ENCODE assay signal across 11 mouse cellular contexts in the genomic region with DNA sequence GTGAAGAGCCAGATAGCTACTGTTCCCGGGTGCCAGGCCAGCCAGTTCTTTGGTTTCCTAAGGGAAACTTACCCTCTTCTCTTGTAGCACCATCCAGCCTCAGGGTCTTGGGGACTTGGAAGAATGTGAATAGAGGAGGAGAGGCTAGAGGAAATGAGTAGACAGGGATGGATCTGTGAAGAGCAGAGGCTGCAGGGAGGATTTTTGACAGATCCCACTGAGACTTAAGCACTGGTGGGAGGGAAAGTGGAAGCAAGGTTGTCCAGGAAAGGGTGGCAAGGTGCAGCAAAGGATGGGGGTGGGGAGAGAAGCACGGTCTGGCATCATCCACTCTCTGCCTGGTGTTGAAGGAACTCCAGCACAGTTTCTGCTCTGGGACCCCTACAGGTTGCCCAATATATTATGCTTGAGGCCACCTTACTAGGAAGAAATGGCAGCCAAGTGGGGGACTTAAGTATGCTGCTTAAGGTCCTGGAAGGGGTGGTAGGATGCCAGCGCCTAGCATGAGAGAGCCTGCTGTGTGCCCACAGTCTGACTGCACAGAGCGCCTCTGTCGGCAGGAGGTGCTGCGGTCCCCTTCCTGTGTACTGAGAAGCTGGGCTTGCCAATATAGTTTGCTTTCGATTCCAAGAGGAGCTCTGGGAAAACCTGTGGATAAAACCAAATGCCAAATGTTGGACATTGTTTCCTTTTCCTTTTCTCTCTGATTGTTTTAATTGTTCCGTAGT. TPM values are rescaled to one million over a fixed set of nuclear protein-coding genes. Genes with fewer than 3 reads are reported as not detected.
A peak's percentile ranks its signal among the peaks of the same experiment; 100 is the strongest.
DNase-seq lines count a peak whose midpoint lies in the region; ATAC-seq and TF ChIP-seq lines count a peak whose summit lies in the region.
"Had no signal": no experiment of that assay in that cellular context is flagged by ENCODE, and none has a peak within 500 bp of the region (broad histone marks: within the 10 kb centered on the region; RNA-seq: fewer than 3 reads in every experiment).

No protein-coding gene starts in this region.

- ATAC-seq in forebrain, embryonic 14.5 days: no peak
- ATAC-seq in forebrain, embryonic 11.5 days (replicated peaks; ENCODE audit: low FRiP score): no peak
- ATAC-seq: midbrain, embryonic 13.5 days had no signal

- peaks cover 41% of the 10 kb centered on the region for H3K36me3 ChIP-seq in forebrain, embryonic 14.5 days (ENCODE audit: control insufficient read depth, insufficient read depth, low read length)
- peaks cover 10% of the 10 kb centered on the region; the same call in 1 of the 2 replicates for H3K36me3 ChIP-seq in forebrain, embryonic 11.5 days (ENCODE audit: control insufficient read depth, insufficient read depth, low read length)

- no peak for TF ChIP-seq POLR2A in lung, adult 2 months (IDR thresholded peaks at IDR 0.05; ENCODE audit: borderline replicate concordance, extremely low read depth, low read depth, low read length)
- no peak for TF ChIP-seq POLR2A in cortical plate, adult 2 months (IDR thresholded peaks at IDR 0.05; ENCODE audit: extremely low read depth, insufficient read depth, low read length)

- 80% methylated on average over 8 of the region's 8 CpGs for WGBS in forebrain, embryonic 14.5 days
- 83% methylated on average over 8 of the region's 8 CpGs for WGBS in forebrain, embryonic 11.5 days
- 70% methylated on average over 8 of the region's 8 CpGs for WGBS in lung, adult 2 months

- no peak overlapping the region for H3K27ac ChIP-seq in forebrain, embryonic 14.5 days (ENCODE audit: low read depth, low read length)
- no peak overlapping the region for H3K27ac ChIP-seq in forebrain, embryonic 11.5 days (ENCODE audit: low read depth, low read length)
- H3K27ac ChIP-seq in cortical plate, adult 2 months (ENCODE audit: insufficient read depth, low read length): 0 out of 2 replicates have a peak overlapping the region, but pooled peaks have one; percentile 60
- H3K27ac ChIP-seq: heart, embryonic 13.5 days; midbrain, embryonic 13.5 days; stomach, embryonic 15.5 days had no signal

- TF ChIP-seq CTCF in lung, adult 2 months (IDR thresholded peaks at IDR 0.05; ENCODE audit: insufficient read depth, low read length): peak; percentile 45; the same call in 1 of the 2 replicates
- TF ChIP-seq CTCF in cortical plate, adult 2 months (IDR thresholded peaks at IDR 0.05; ENCODE audit: extremely low read depth, insufficient read depth, low read length): peak; percentile 40

- H3K27me3 ChIP-seq in forebrain, embryonic 14.5 days (replicated peaks; ENCODE audit: control insufficient read depth, insufficient read depth, low read length): no peaks in the 10 kb centered on the region
- no peaks in the 10 kb centered on the region for H3K27me3 ChIP-seq in forebrain, embryonic 11.5 days (ENCODE audit: control insufficient read depth, insufficient read depth, low read length)
- H3K27me3 ChIP-seq: heart, embryonic 13.5 days; midbrain, embryonic 13.5 days; stomach, embryonic 15.5 days had no signal

- H3K4me2 ChIP-seq in forebrain, embryonic 14.5 days (ENCODE audit: low read length): no peak overlapping the region
- H3K4me2 ChIP-seq in forebrain, embryonic 11.5 days (ENCODE audit: low read depth, low read length, severe bottlenecking): no peak overlapping the region
- H3K4me2 ChIP-seq: heart, embryonic 13.5 days; midbrain, embryonic 13.5 days; stomach, embryonic 15.5 days had no signal

- no peak overlapping the region for H3K9ac ChIP-seq in forebrain, embryonic 14.5 days (ENCODE audit: low read length)
- no peak overlapping the region for H3K9ac ChIP-seq in forebrain, embryonic 11.5 days (ENCODE audit: low read length)
- H3K9ac ChIP-seq: heart, embryonic 13.5 days; midbrain, embryonic 13.5 days; stomach, embryonic 15.5 days had no signal

- H3K9me3 ChIP-seq in forebrain, embryonic 14.5 days (replicated peaks; ENCODE audit: control insufficient read depth, low read length): no peaks in the 10 kb centered on the region
- H3K9me3 ChIP-seq in forebrain, embryonic 11.5 days (ENCODE audit: control insufficient read depth, low read length): no peaks in the 10 kb centered on the region
- H3K9me3 ChIP-seq: heart, embryonic 13.5 days; midbrain, embryonic 13.5 days; stomach, embryonic 15.5 days had no signal

- peak; percentile 23 for DNase-seq in forebrain, embryonic 14.5 days (ENCODE audit: low spot score)
- DNase-seq in forebrain, embryonic 11.5 days (ENCODE audit: low spot score): no peak
- no peak for DNase-seq in lung, adult 2 months
- DNase-seq in lung, postnatal 14 days: no peak
- DNase-seq in lung, postnatal 25 days (ENCODE audit: low spot score): peak; percentile 10
- DNase-seq in ovary, adult 18-20 months (ENCODE audit: low spot score): no peak
- DNase-seq in MN1 (ENCODE audit: low spot score): no peak

- no peak overlapping the region for H3K4me3 ChIP-seq in forebrain, embryonic 14.5 days (ENCODE audit: low read depth, low read length)
- H3K4me3 ChIP-seq in forebrain, embryonic 11.5 days (ENCODE audit: low read depth, low read length): no peak overlapping the region
- no peak overlapping the region for H3K4me3 ChIP-seq in lung, adult 2 months (replicated peaks; ENCODE audit: extremely low read depth, low read depth, low read length)
- no peak overlapping the region for H3K4me3 ChIP-seq in cortical plate, adult 2 months (ENCODE audit: insufficient read depth, low read length)
- H3K4me3 ChIP-seq: heart, embryonic 13.5 days; midbrain, embryonic 13.5 days; stomach, embryonic 15.5 days had no signal

- H3K4me1 ChIP-seq in forebrain, embryonic 14.5 days (ENCODE audit: control insufficient read depth, insufficient read depth, low read length): no peaks in the 10 kb centered on the region
- H3K4me1 ChIP-seq in forebrain, embryonic 11.5 days (replicated peaks; ENCODE audit: control insufficient read depth, insufficient read depth, low read length): no peaks in the 10 kb centered on the region
- H3K4me1 ChIP-seq in lung, adult 2 months (ENCODE audit: control insufficient read depth, insufficient read depth, low read length): no peaks in the 10 kb centered on the region
- H3K4me1 ChIP-seq in cortical plate, adult 2 months (ENCODE audit: control insufficient read depth, insufficient read depth, low read length): peaks cover 5% of the 10 kb centered on the region
- H3K4me1 ChIP-seq: midbrain, embryonic 13.5 days; stomach, embryonic 15.5 days had no signal

RNA-seq across cellular contexts. Expression of a gene that starts 17.2 kb away (rescaled TPM):
- 0.95 and 1.2 TPM in 2 replicates for polyA plus RNA-seq in forebrain, embryonic 14.5 days (2014; fragmentation: Nextera tagmentation; extraction: Ambion mirVana)
- 3.1 and 5.0 TPM in 2 replicates for polyA plus RNA-seq in forebrain, embryonic 11.5 days (2014; fragmentation: Nextera tagmentation; extraction: Ambion mirVana)
- polyA plus RNA-seq in lung, adult 2 months (2012; rRNA removed): 2.6 and 4.7 TPM in 2 replicates
- 0.61 and 1.9 TPM in 2 replicates for polyA plus RNA-seq in cortical plate, adult 2 months (2012; rRNA removed)

RNA-seq across cellular contexts. Expression of a gene that starts 35.6 kb away (rescaled TPM):
- polyA plus RNA-seq in forebrain, embryonic 14.5 days (2014; fragmentation: Nextera tagmentation; extraction: Ambion mirVana): 298 and 304 TPM in 2 replicates
- polyA plus RNA-seq in forebrain, embryonic 11.5 days (2014; fragmentation: Nextera tagmentation; extraction: Ambion mirVana): 354 and 371 TPM in 2 replicates
- 51.7 and 76.9 TPM in 2 replicates for polyA plus RNA-seq in lung, adult 2 months (2012; rRNA removed)
- 202 and 205 TPM in 2 replicates for polyA plus RNA-seq in cortical plate, adult 2 months (2012; rRNA removed)

RNA-seq across cellular contexts. Expression of a gene that starts 52.0 kb away (rescaled TPM):
- 16.1 and 18.0 TPM in 2 replicates for polyA plus RNA-seq in forebrain, embryonic 14.5 days (2014; fragmentation: Nextera tagmentation; extraction: Ambion mirVana)
- 23.3 and 23.6 TPM in 2 replicates for polyA plus RNA-seq in forebrain, embryonic 11.5 days (2014; fragmentation: Nextera tagmentation; extraction: Ambion mirVana)
- polyA plus RNA-seq in lung, adult 2 months (2012; rRNA removed): 88.2 and 101 TPM in 2 replicates
- polyA plus RNA-seq in cortical plate, adult 2 months (2012; rRNA removed): 51.3 and 54.7 TPM in 2 replicates

Comparison
In these comparisons a context has a peak if more than half of its experiments do, and no peak if none do; other contexts are left out.
1. DNase-seq: peak in forebrain, embryonic 14.5 days (single experiment) and lung, postnatal 25 days (single experiment); none in forebrain, embryonic 11.5 days (single experiment), lung, adult 2 months (single experiment), lung, postnatal 14 days (single experiment), ovary, adult 18-20 months (single experiment) and MN1 (single experiment).